Mouse (Mus musculus) CH12.LX (cell line): Measurements from ENCODE around the gene Msn.

ENCODE experiments used
- CTCF ChIP-seq, 2 experiments: IDR thresholded peaks in 1 of 2; conservative IDR thresholded peaks in 1 of 2; 2 replicates each; pipeline ENCODE4 v1.5.1; 2011 to 2012; ENCODE audit warnings: low read depth in 2 of 2, low read length in 2 of 2, improper control_type of control experiment in 1 of 2, inconsistent platforms in 1 of 2, mild to moderate bottlenecking in 1 of 2, moderate library complexity in 1 of 2
- MAX ChIP-seq: IDR thresholded peaks from 2 replicates; pipeline ENCODE4 v1.6.1; 2011; ENCODE audit warnings: low read length, improper control_type of control experiment
- NELFE ChIP-seq: IDR thresholded peaks from 2 replicates; pipeline ENCODE4 v1.6.1; 2011; ENCODE audit warnings: low read depth, low read length, improper control_type of control experiment

DNA sequence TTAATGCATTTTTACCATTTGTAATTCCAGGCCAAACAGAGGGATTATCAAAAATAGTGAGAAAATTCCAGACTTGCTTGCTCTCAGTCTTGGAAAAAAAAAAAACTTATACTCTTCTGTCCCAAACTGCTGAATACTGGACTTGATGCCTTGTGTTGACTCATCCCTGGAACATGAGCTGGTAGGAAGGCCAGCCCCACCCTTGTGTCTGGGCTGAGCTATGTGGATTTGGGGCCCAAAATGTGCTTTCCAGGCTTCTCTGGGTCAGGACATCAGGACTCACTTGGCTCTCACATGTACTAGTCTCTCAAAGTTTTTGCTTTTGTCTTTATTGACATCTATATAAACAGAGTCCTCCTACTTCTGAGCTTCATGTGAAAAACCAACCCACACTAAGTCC lies 18.1 kb upstream of the Msn start:
- TF ChIP-seq MAX (no peak), NELFE (no peak), CTCF (conservative IDR thresholded peaks at IDR 0.05 in 1 of 2, IDR thresholded peaks at IDR 0.05 in 1 of 2; ENCODE audit: low read depth in 2 of 2, low read length in 2 of 2) (no peak)
